Mouse (Mus musculus): ENCODE measurements around the gene Nfia. TPM values are rescaled to one million over a fixed set of nuclear protein-coding genes. Genes with fewer than 3 reads are reported as not detected.

Gene Nfia
- polyA plus RNA-seq, 1 experiment from 2014 or later: 52.9 TPM

- H3K9me3 ChIP-seq (ENCODE audit: control insufficient read depth, low read length): no peaks in the 10 kb centered on the region
- no peak overlapping the region for H3K4me3 ChIP-seq (ENCODE audit: low read length)
- H3K27ac ChIP-seq (ENCODE audit: low read length): no peak overlapping the region
- no peak overlapping the region for H3K4me2 ChIP-seq (ENCODE audit: low read depth, low read length)
- H3K27me3 ChIP-seq (ENCODE audit: control insufficient read depth, insufficient read depth, low read depth, low read length): no peaks in the 10 kb centered on the region
- peaks cover 8% of the 10 kb centered on the region; the same call in 1 of the 2 replicates for H3K36me3 ChIP-seq (ENCODE audit: control insufficient read depth, insufficient read depth, low read length)
- no peak overlapping the region for H3K9ac ChIP-seq (ENCODE audit: low read length)
- no peak for ATAC-seq (ENCODE audit: low read depth)
- WGBS: 56% methylated on average over 10 of the region's 10 CpGs
- peaks cover 9% of the 10 kb centered on the region for H3K4me1 ChIP-seq (replicated peaks; ENCODE audit: control insufficient read depth, insufficient read depth, low read length)
Observed at GRCm38 (mm10) chr4:98050781-98051180, 278.2 kb downstream of the Nfia start.

GRCm38 (mm10) chr4:98051326-98051725, 278.8 kb downstream of the Nfia start:
- H3K9me3 ChIP-seq (ENCODE audit: control insufficient read depth, low read length): no peaks in the 10 kb centered on the region
- H3K36me3 ChIP-seq (ENCODE audit: control insufficient read depth, insufficient read depth, low read length): peaks cover 8% of the 10 kb centered on the region; the same call in 1 of the 2 replicates
- no peak overlapping the region for H3K27ac ChIP-seq (ENCODE audit: low read length)
- no peak overlapping the region for H3K9ac ChIP-seq (ENCODE audit: low read length)
- no peak overlapping the region for H3K4me3 ChIP-seq (ENCODE audit: low read length)
- H3K27me3 ChIP-seq (ENCODE audit: control insufficient read depth, insufficient read depth, low read depth, low read length): no peaks in the 10 kb centered on the region
- no peak for ATAC-seq (ENCODE audit: low read depth)
- peaks cover 9% of the 10 kb centered on the region for H3K4me1 ChIP-seq (replicated peaks; ENCODE audit: control insufficient read depth, insufficient read depth, low read length)
- H3K4me2 ChIP-seq (ENCODE audit: low read depth, low read length): no peak overlapping the region
- 52% methylated on average over 3 of the region's 3 CpGs for WGBS

GRCm38 (mm10) chr4:98055036-98055435, 282.5 kb downstream of the Nfia start:
- no peak overlapping the region for H3K4me3 ChIP-seq (ENCODE audit: low read length)

GRCm38 (mm10) chr4:98056396-98057020, 284.0 kb downstream of the Nfia start:
- Histone ChIP-seq H3K4me3 (ENCODE audit: low read length) (no peak overlapping the region), H3K4me2 (ENCODE audit: low read depth, low read length) (no peak overlapping the region), H3K4me1 (replicated peaks; ENCODE audit: control insufficient read depth, insufficient read depth, low read length) (no peaks in the 10 kb centered on the region), H3K9me3 (ENCODE audit: control insufficient read depth, low read length) (no peaks in the 10 kb centered on the region), H3K9ac (ENCODE audit: low read length) (no peak overlapping the region), H3K27me3 (ENCODE audit: control insufficient read depth, insufficient read depth, low read depth, low read length) (no peaks in the 10 kb centered on the region), H3K36me3 (ENCODE audit: control insufficient read depth, insufficient read depth, low read length) (peaks cover 8% of the 10 kb centered on the region; the same call in 1 of the 2 replicates), H3K27ac (ENCODE audit: low read length) (no peak overlapping the region)
- no peak for ATAC-seq (ENCODE audit: low read depth)
- WGBS: 81% methylated on average over 7 of the region's 7 CpGs

More at GRCm38 (mm10) chr4:98055036-98055435, 282.5 kb downstream of the Nfia start:
- no peak overlapping the region for H3K9ac ChIP-seq (ENCODE audit: low read length)
- no peak for ATAC-seq (ENCODE audit: low read depth)
- H3K4me1 ChIP-seq (replicated peaks; ENCODE audit: control insufficient read depth, insufficient read depth, low read length): peaks cover 4% of the 10 kb centered on the region
- WGBS: 88% methylated on average over 4 of the region's 4 CpGs
- H3K4me2 ChIP-seq (ENCODE audit: low read depth, low read length): no peak overlapping the region
- no peaks in the 10 kb centered on the region for H3K9me3 ChIP-seq (ENCODE audit: control insufficient read depth, low read length)
- peaks cover 8% of the 10 kb centered on the region; the same call in 1 of the 2 replicates for H3K36me3 ChIP-seq (ENCODE audit: control insufficient read depth, insufficient read depth, low read length)
- no peak overlapping the region for H3K27ac ChIP-seq (ENCODE audit: low read length)
- H3K27me3 ChIP-seq (ENCODE audit: control insufficient read depth, insufficient read depth, low read depth, low read length): no peaks in the 10 kb centered on the region

GRCm38 (mm10) chr4:98057246-98057645, 284.7 kb downstream of the Nfia start:
- ATAC-seq (ENCODE audit: low read depth): no peak; the same call in 1 of the 2 replicates

GRCm38 (mm10) chr4:98057721-98058120, 285.2 kb downstream of the Nfia start:
- no peak overlapping the region for H3K9ac ChIP-seq (ENCODE audit: low read length)
- peaks cover 6% of the 10 kb centered on the region; the same call in 1 of the 2 replicates for H3K4me1 ChIP-seq (replicated peaks; ENCODE audit: control insufficient read depth, insufficient read depth, low read length)
- peaks cover 4% of the 10 kb centered on the region; the same call in 1 of the 2 replicates for H3K36me3 ChIP-seq (ENCODE audit: control insufficient read depth, insufficient read depth, low read length)
- no peaks in the 10 kb centered on the region for H3K9me3 ChIP-seq (ENCODE audit: control insufficient read depth, low read length)
- no peaks in the 10 kb centered on the region for H3K27me3 ChIP-seq (ENCODE audit: control insufficient read depth, insufficient read depth, low read depth, low read length)
- no peak overlapping the region for H3K4me2 ChIP-seq (ENCODE audit: low read depth, low read length)
- WGBS: 50% methylated on average over 4 of the region's 4 CpGs
- H3K27ac ChIP-seq (ENCODE audit: low read length): no peak overlapping the region
- ATAC-seq (ENCODE audit: low read depth): no peak
- no peak overlapping the region for H3K4me3 ChIP-seq (ENCODE audit: low read length)

More at GRCm38 (mm10) chr4:98057246-98057645, 284.7 kb downstream of the Nfia start:
- Histone ChIP-seq H3K9ac (ENCODE audit: low read length) (no peak overlapping the region), H3K27ac (ENCODE audit: low read length) (no peak overlapping the region), H3K36me3 (ENCODE audit: control insufficient read depth, insufficient read depth, low read length) (peaks cover 6% of the 10 kb centered on the region; the same call in 1 of the 2 replicates), H3K4me3 (ENCODE audit: low read length) (no peak overlapping the region), H3K4me2 (ENCODE audit: low read depth, low read length) (no peak overlapping the region), H3K27me3 (ENCODE audit: control insufficient read depth, insufficient read depth, low read depth, low read length) (no peaks in the 10 kb centered on the region), H3K9me3 (ENCODE audit: control insufficient read depth, low read length) (no peaks in the 10 kb centered on the region), H3K4me1 (replicated peaks; ENCODE audit: control insufficient read depth, insufficient read depth, low read length) (peaks cover 5% of the 10 kb centered on the region; the same call in 1 of the 2 replicates)
- 64% methylated on average over 12 of the region's 12 CpGs for WGBS

- H3K27ac ChIP-seq (ENCODE audit: low read length): no peak overlapping the region
- no peaks in the 10 kb centered on the region for H3K27me3 ChIP-seq (ENCODE audit: control insufficient read depth, insufficient read depth, low read depth, low read length)
- peaks cover 9% of the 10 kb centered on the region; the same call in 1 of the 2 replicates for H3K4me1 ChIP-seq (replicated peaks; ENCODE audit: control insufficient read depth, insufficient read depth, low read length)
- H3K4me3 ChIP-seq (ENCODE audit: low read length): no peak overlapping the region
- H3K9ac ChIP-seq (ENCODE audit: low read length): no peak overlapping the region
- H3K4me2 ChIP-seq (ENCODE audit: low read depth, low read length): no peak overlapping the region
- no peaks in the 10 kb centered on the region for H3K36me3 ChIP-seq (ENCODE audit: control insufficient read depth, insufficient read depth, low read length)
- no peak for ATAC-seq (ENCODE audit: low read depth)
- H3K9me3 ChIP-seq (ENCODE audit: control insufficient read depth, low read length): no peaks in the 10 kb centered on the region
Observed at GRCm38 (mm10) chr4:98058182-98058581, 285.6 kb downstream of the Nfia start.

GRCm38 (mm10) chr4:98060601-98061000, 288.1 kb downstream of the Nfia start:
- WGBS: 15% methylated on average over 1 of the region's 1 CpGs
- Histone ChIP-seq H3K4me3 (ENCODE audit: low read length) (no peak overlapping the region), H3K27me3 (ENCODE audit: control insufficient read depth, insufficient read depth, low read depth, low read length) (no peaks in the 10 kb centered on the region), H3K27ac (ENCODE audit: low read length) (no peak overlapping the region), H3K4me1 (replicated peaks; ENCODE audit: control insufficient read depth, insufficient read depth, low read length) (peaks cover 9% of the 10 kb centered on the region; the same call in 1 of the 2 replicates), H3K36me3 (ENCODE audit: control insufficient read depth, insufficient read depth, low read length) (peaks cover 9% of the 10 kb centered on the region), H3K9ac (ENCODE audit: low read length) (no peak overlapping the region), H3K9me3 (ENCODE audit: control insufficient read depth, low read length) (no peaks in the 10 kb centered on the region), H3K4me2 (ENCODE audit: low read depth, low read length) (no peak overlapping the region)
- ATAC-seq (ENCODE audit: low read depth): no peak

- Histone ChIP-seq H3K27ac (ENCODE audit: low read length) (no peak overlapping the region), H3K36me3 (ENCODE audit: control insufficient read depth, insufficient read depth, low read length) (peaks cover 9% of the 10 kb centered on the region), H3K4me2 (ENCODE audit: low read depth, low read length) (no peak overlapping the region), H3K9me3 (ENCODE audit: control insufficient read depth, low read length) (no peaks in the 10 kb centered on the region), H3K9ac (ENCODE audit: low read length) (no peak overlapping the region), H3K4me3 (ENCODE audit: low read length) (no peak overlapping the region), H3K27me3 (ENCODE audit: control insufficient read depth, insufficient read depth, low read depth, low read length) (no peaks in the 10 kb centered on the region), H3K4me1 (replicated peaks; ENCODE audit: control insufficient read depth, insufficient read depth, low read length) (peaks cover 9% of the 10 kb centered on the region; the same call in 1 of the 2 replicates)
- peak; percentile 64 for ATAC-seq (ENCODE audit: low read depth)
- WGBS: 30% methylated on average over 1 of the region's 1 CpGs
Observed at GRCm38 (mm10) chr4:98061086-98061485, 288.6 kb downstream of the Nfia start.
